Mouse (Mus musculus) CH12.LX (cell line): ENCODE measurements around the gene Ank3.

ENCODE experiments used
- CTCF ChIP-seq, 2 experiments: IDR thresholded peaks in 1 of 2; conservative IDR thresholded peaks in 1 of 2; 2 replicates each; pipeline ENCODE4 v1.5.1; 2011 to 2012; ENCODE audit warnings: low read depth in 2 of 2, low read length in 2 of 2, improper control_type of control experiment in 1 of 2, inconsistent platforms in 1 of 2, mild to moderate bottlenecking in 1 of 2, moderate library complexity in 1 of 2
- E2F4 ChIP-seq: IDR thresholded peaks from 2 replicates; pipeline ENCODE4 v1.6.1; 2011; ENCODE audit warnings: low read depth, low read length, improper control_type of control experiment; ENCODE audit not compliant: insufficient replicate concordance
- EP300 ChIP-seq: IDR thresholded peaks from 2 replicates; pipeline ENCODE4 v1.6.1; 2011; ENCODE audit warnings: low read length, improper control_type of control experiment
- HCFC1 ChIP-seq: IDR thresholded peaks from 2 replicates; pipeline ENCODE4 v1.6.1; 2012; ENCODE audit warnings: low read depth, mild to moderate bottlenecking, inconsistent platforms, low read length, improper control_type of control experiment
- KAT2A ChIP-seq: IDR thresholded peaks from 2 replicates; pipeline ENCODE4 v1.6.1; 2012; ENCODE audit warnings: low read length, improper control_type of control experiment, inconsistent platforms; ENCODE audit not compliant: insufficient replicate concordance
- POLR2A ChIP-seq: IDR thresholded peaks from 2 replicates; pipeline ENCODE4 v1.6.1; 2011; ENCODE audit warnings: low read depth, mild to moderate bottlenecking, improper control_type of control experiment, low read length
- RAD21 ChIP-seq: IDR thresholded peaks from 2 replicates; pipeline ENCODE4 v1.6.1; 2011; ENCODE audit warnings: low read depth, mild to moderate bottlenecking, low read length, improper control_type of control experiment, moderate library complexity
- USF1 ChIP-seq: IDR thresholded peaks from 2 replicates; pipeline ENCODE4 v1.6.1; 2014; ENCODE audit warnings: low read depth, mild to moderate bottlenecking, inconsistent platforms, low read length, improper control_type of control experiment

DNA sequence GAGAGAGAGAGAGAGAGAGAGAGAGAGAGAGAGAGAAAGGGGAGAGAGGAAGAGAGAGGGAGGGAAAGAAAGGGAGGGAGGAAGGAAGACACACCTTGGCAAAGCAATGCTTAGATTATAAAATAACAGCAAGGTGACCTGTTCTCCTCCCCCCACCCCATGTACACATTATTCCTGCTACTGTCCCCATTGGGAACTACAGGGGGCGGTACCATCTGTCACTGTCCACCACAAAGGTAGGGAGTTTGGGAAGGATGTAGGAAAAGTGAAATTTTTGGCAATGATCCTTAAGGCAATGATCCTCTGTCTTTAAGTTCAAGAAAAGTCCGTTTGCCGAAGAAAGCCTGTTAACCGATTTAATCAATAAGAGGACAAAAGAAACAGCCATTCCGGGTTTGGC is 186.0 kb downstream of the Ank3 start:
- no peak for TF ChIP-seq EP300
- no peak for TF ChIP-seq RAD21
- no peak for TF ChIP-seq CTCF (conservative IDR thresholded peaks at IDR 0.05 in 1 of 2, IDR thresholded peaks at IDR 0.05 in 1 of 2; ENCODE audit: low read depth in 2 of 2, low read length in 2 of 2)
- no peak for TF ChIP-seq KAT2A
- no peak for TF ChIP-seq USF1
- TF ChIP-seq POLR2A: no peak
- TF ChIP-seq E2F4: no peak
- no peak for TF ChIP-seq HCFC1
